Mouse (Mus musculus) intestine, embryonic 14.5 days (tissue): ENCODE results near the gene Spdl1. TPM values are rescaled to one million over a fixed set of nuclear protein-coding genes. Genes with fewer than 3 reads are reported as not detected.

Source experiments
- ATAC-seq: fragments of 200-750 bp; cut with Nextera tagmentation; replicated peaks from 2 replicates; pipeline ENCODE4 v1.8.0; 2017; ENCODE audit warnings: low read depth, moderate number of reproducible peaks, moderate TSS enrichment, moderate library complexity; ENCODE audit not compliant: low FRiP score, low TSS enrichment
- DNase-seq: peaks from one replicate; pipeline ENCODE4 v3.0.0-alpha.2; 2018; ENCODE audit warnings: low spot score
- H3K27ac ChIP-seq: fragments of 300-500 bp; sonication (generic); 2 replicates; pipeline ENCODE4 v1.5.1; 2014; ENCODE audit warnings: low read depth, mild to moderate bottlenecking, control low read depth
- H3K27me3 ChIP-seq: fragments of 300-500 bp; sonication (generic); replicated peaks from 2 replicates; pipeline ENCODE4 v1.6.1; 2014; ENCODE audit warnings: low read length, control low read depth; ENCODE audit not compliant: control insufficient read depth, insufficient read depth
- H3K36me3 ChIP-seq: fragments of 300-500 bp; sonication (generic); 2 replicates; pipeline ENCODE4 v1.6.1; 2014; ENCODE audit warnings: low read length, control low read depth; ENCODE audit not compliant: control insufficient read depth, insufficient read depth
- H3K4me1 ChIP-seq: fragments of 300-500 bp; sonication (generic); replicated peaks from 2 replicates; pipeline ENCODE4 v1.6.1; 2014; ENCODE audit warnings: low read length, control low read depth, mixed read lengths; ENCODE audit not compliant: control insufficient read depth, insufficient read depth
- H3K4me2 ChIP-seq: fragments of 300-500 bp; sonication (generic); 2 replicates; pipeline ENCODE4 v1.6.1; 2014; ENCODE audit warnings: low read length
- H3K4me3 ChIP-seq: fragments of 300-500 bp; sonication (generic); 2 replicates; pipeline ENCODE4 v1.5.1; 2014; ENCODE audit warnings: low read depth, low read length, control low read depth, mixed read lengths
- H3K9ac ChIP-seq: fragments of 300-500 bp; sonication (generic); 2 replicates; pipeline ENCODE4 v1.6.1; 2014; ENCODE audit warnings: mild to moderate bottlenecking, low read length
- H3K9me3 ChIP-seq: fragments of 300-500 bp; sonication (generic); 2 replicates; pipeline ENCODE4 v1.6.1; 2016; ENCODE audit warnings: low read length, control low read depth; ENCODE audit not compliant: control insufficient read depth
- whole genome bisulfite sequencing: fragments of 180-500 bp; shearing (Covaris S2); extraction: QIAGEN DNeasy Blood & Tissue Kit; methylation state at CpG from one replicate; pipeline ENCODE4 v1.1.7; 2014; 5-methylcytosine and 5-hydroxymethylcytosine counted together
- polyA plus RNA-seq: library from polyadenylated mRNA; unstranded; fragments of >200 nt; fragmentation: Nextera tagmentation; extraction: Ambion mirVana; gene quantifications from 2 replicates; pipeline ENCODE4 v1.2.1, GENCODE M21; 2014

The Spdl1 gene
- polyA plus RNA-seq, 1 experiment from 2014 or later, result 23.4 TPM

GRCm38 (mm10) chr11:34759582-34759981 is 73.9 kb downstream of the Spdl1 start:
- no peak for DNase-seq
- Histone ChIP-seq H3K9ac (no peak overlapping the region), H3K9me3 (no peaks in the 10 kb centered on the region)

More at GRCm38 (mm10) chr11:34759582-34759981, 73.9 kb downstream of the Spdl1 start:
- WGBS, result 75% methylated on average over 4 of the region's 4 CpGs
- no peak overlapping the region for H3K27ac ChIP-seq
- ATAC-seq, result no peak
- H3K27me3 ChIP-seq, result no peaks in the 10 kb centered on the region
- H3K4me1 ChIP-seq, result no peaks in the 10 kb centered on the region
- no peak overlapping the region for H3K4me3 ChIP-seq
- H3K4me2 ChIP-seq, result no peak overlapping the region
- H3K36me3 ChIP-seq, result no peaks in the 10 kb centered on the region

Other genes with a start within 250 kb of the Spdl1 start
- gene Dock2, start 49.7 kb downstream of the Spdl1 start, polyA plus RNA-seq, result 1.4 and 1.5 TPM in 2 replicates